Mouse (Mus musculus): ENCODE results near the gene Cdh4. TPM values are rescaled to one million over a fixed set of nuclear protein-coding genes. Genes with fewer than 3 reads are reported as not detected.
A peak's percentile ranks its signal among the peaks of the same experiment; 100 is the strongest.

The Cdh4 gene
- total RNA-seq, 2 experiments from 2014 or later = 12.5 to 16.1 TPM

DNA sequence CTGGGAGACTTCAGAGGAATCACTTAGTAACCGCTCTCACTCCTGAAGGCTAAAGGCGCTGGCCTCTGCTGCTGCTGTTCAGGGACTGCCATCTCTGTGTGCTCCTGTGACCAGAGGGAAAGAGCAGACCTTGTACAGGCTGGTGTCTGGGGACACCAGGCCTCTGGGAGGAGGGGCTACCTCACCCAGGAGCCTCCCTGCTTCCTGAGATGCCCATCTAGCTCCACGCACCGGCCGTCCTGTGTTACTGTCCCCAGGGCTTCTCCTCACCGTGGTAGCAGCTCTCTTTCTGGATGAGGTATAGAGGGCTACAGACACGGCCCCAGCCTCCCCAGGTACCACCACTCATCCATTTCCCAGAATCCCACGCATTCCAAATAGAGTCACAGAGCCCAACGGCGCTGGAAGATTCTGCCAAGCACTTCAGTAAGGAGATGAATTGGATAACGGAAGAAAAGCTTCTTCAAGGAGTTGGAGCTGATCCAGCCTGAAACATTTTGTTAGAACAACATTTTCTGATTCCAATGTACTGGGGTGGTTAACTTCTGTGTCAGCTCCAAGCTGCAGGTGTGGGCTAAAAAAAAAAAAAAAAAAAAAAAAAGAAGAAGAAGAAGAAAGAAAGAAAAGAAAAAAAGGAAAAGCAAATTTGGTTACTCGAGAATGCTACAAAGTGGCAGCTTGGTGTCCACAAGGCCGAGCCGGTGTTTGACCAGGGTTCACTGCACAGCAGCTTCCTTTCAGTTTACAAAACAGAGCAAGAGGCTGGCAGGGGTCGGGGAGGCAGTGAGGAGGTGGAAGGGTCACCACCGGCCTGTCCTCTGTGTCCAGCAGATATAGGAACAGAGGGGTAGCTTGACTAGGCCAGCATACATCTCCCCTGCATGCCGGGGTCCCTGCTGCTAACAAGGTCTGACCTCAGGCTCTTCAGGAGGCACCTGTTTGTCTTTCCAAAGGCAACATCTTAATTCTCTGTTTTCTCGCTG lies 279.6 kb downstream of the Cdh4 start:
- DNase-seq (ENCODE audit: low spot score in 2 of 2) = no peak

DNA sequence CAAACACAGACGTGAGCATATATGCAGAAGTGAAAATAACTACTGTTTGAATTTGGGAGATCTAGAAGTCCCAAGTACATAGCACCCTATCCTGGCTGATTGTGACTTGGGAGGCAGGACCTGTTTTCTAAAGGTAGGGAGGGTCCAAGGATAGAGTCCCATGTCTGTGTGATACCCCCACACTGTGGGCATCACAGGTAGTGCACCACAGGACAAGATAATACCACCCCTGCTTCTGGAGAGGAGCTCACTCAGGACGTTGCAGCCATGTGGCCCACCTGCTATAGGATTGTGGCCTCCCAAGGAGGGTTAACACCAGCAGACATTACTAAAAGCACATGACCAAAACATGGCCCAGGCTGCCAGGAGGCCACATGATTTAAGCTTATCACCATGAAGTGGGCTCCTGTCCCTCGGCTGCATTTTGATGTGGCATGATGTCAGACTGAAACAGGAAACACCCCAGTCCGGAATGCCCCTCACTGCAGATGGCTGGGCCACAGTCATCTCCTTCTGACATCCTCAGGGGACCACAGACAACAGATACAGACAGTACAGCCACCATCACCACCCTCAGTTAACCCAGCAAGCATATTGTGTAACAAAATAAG lies 280.6 kb downstream of the Cdh4 start:
- peak in 1 of 2 experiments; percentile 20 for DNase-seq (ENCODE audit: low spot score in 2 of 2)

DNA sequence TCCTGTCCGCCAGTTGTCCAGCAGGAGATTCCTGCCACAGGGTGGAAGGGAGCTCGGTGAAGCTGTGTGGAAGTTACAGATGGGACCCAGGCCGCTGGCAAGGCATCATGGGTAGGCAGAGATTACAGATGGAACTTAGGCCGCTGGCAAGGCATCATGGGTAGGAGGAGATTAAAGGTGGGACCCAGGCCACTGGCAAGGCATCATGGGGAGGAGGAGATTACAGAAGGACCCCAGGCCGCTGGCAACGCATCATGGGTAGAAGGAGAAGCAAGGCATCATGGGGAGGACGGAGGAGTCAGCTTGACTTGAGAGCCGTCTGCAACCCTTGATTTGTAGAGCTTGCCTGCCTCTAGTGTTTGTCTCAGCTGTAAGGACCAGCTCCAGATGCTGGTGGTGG lies 281.2 kb downstream of the Cdh4 start:
- DNase-seq (ENCODE audit: low spot score in 2 of 2) = no peak

DNA sequence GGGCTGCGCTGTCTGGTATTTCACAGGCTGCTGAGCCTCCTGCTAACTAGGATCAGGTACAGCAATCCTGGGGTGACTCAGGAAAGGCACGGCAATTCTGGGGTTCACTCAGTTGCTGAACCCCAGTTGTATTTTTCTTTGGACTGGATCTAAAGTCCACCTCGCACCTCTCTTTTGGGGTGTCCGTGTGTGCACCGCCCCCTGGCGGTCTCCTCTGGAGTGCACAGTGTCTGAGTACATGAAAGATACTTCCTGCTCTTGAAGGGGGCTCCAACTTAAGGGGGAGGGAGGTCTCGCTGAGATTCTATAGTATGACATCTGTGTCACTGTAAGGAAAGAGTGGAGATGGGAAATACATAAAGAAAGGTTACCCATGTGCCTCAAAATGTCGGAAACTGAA lies 286.8 kb downstream of the Cdh4 start:
- DNase-seq (ENCODE audit: low spot score in 2 of 2) = no peak

DNA sequence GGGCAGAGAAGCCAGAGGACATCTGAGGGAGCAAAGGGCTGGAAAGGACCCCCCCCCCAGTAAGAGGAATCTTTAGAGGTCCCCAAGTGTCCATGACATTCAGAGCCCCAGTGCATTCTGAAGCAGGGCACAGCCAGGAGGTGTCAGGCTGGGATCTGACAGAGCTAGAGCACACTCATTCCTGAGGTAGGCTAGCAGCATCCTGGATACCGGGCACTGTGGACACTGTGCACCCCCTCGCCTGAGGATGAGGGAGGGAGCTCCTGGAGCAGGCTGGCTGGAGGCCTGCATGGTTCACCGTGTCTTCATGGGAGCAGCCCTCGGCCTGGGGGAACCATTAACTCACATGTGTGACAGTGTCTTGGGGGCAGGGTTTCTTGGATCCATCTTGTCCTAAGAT lies 287.6 kb downstream of the Cdh4 start:
- no peak for DNase-seq (ENCODE audit: low spot score in 2 of 2)

DNA sequence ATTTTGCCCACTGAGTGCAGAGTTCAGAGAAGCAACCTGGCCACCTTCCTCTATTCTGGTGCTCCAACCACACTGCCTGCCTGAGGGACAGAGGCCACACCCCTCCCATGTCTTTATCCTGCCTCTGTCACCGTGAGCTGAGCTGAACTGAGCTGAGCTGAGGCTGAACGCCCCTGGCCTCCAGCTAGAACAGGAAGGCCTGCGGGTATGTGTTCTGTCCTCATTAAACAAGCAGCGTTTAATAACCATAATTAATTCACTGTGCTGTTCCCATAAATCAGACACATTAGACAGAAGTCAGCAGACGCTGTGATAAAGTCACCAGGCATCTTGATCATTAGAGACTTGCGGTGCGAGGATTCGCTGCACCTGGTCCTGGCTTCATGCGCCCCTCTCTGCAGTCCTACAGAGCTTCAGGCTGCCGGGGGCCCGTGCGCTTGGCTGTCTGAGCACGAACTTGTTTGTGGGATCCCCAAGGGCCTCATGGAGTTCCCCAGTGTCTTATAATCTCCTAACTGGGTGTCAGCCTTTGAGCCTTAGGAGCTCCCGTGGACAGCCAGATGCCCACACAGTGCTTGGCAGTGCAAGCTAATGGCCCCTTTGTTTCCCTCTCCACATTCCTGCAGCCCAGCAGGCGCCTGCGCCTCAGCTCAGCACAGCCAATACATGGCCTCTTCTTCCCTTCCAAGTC lies 291.1 kb downstream of the Cdh4 start:
- no peak for DNase-seq (ENCODE audit: low spot score in 2 of 2)

DNA sequence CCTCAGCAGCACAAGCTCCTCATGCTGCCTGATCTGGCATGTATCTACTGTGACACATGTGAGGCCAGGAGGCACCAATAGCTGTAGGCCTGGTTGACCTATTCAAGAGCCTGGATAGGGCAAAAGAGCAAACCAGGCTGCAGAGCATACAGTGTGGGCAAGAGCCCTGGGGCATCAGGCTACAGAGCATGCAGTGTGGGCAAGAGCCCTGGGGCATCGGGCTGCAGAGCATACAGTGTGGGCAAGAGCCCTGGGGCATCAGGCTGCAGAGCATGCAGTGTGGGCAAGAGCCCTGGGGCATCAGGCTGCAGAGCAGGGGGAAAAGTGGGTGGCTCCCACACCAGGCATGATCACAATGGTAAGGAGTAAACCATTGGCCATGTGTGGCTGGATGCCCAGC lies 300.2 kb downstream of the Cdh4 start:
- DNase-seq (ENCODE audit: low spot score in 2 of 2) = no peak

DNA sequence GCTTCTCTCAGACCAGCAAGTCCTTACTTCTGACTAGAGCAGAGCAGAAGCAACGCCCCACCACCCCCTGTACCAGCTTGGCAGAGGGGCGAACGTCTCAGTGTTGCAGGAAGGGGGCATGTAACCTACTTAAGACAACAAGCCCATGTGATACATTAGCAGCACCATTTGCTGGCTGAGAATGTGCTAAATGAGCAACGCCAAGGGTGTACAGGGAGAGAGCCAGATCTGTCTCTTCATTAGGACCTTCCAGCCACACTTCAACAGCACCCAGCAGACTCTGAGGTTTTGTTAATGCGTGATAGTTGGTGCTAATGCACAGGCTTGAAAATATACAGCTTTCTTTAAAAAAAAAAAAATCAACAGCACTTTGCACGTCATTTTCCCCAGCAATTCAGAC lies 300.6 kb downstream of the Cdh4 start:
- no peak for DNase-seq (ENCODE audit: low spot score in 2 of 2)

DNA sequence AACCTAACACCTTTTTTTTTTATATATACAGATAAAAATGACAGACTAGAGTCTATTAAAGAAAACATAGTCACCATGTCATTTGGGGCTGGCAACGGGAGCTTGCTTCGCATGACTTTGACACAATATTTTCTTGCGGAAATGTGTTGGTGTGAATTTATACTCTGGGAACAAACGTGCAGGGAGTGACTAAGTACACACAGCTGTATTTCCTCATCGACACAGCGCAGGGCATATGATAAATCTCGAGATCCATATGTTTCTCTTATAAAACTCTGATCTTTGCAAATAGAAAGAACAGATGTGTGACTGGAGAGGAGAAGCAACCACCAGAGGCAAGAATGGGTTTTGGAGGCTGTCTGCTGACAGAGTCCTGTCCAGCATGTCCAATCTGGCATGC lies 304.3 kb downstream of the Cdh4 start:
- DNase-seq (ENCODE audit: low spot score in 2 of 2) = no peak

DNA sequence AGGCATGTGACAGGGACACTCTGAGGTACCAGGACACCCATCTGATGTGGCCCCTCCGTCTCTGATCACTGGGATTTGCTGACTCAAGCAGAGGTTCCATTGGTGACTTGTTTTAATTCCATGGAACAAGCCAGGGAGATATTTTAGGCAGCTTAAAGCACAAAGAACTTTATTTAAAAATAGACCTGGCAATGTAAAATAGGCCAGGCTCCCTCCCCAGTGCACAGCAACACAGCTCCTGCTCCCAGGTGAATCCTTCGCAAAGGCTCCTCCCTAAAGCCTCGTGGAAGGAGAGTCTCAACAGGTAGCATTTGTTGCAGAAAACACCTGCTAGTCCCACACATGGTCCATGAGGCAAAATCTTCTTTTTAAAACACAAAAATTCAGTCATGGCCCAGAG lies 307.2 kb downstream of the Cdh4 start:
- DNase-seq (ENCODE audit: low spot score in 2 of 2) = no peak

DNA sequence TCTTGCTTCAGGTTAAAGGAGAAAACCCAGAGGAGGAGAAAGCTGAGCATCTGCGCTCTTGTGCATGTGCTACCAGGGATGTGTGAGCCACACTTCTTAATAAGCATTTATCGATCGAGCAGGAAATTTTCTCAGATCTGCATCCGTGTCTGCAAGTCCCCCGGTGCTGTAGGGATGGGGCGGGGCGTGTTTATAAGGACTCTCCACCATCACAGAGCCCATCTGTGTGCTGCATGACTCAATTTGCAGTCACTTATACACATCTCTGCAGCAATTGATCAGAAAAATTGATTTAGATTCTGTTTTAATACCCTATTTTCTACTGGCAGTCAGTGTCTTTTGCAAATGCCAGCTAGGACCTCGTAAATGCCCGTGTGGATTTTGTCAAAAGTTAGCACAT lies 311.6 kb downstream of the Cdh4 start:
- DNase-seq (ENCODE audit: low spot score in 2 of 2) = no peak

DNA sequence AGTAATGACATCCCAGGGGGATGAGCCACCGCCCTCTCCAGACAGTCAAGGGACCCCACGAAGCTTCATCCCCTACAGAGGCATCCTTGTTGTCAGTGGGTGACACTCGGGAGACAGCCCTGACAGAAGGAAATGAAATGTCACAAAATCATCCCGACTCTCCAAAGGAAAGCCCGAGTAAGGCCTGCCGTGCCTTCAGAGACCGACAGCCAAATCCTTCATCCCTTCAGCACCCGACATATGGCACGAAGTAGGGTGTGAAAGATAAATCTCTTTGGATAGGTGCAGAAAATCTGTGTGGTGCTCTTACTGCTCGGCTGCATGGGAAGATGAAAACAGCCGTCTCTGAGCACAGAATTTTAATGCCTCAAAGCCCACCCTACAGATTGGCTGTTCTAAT lies 312.5 kb downstream of the Cdh4 start:
- no peak for DNase-seq (ENCODE audit: low spot score in 2 of 2)

DNA sequence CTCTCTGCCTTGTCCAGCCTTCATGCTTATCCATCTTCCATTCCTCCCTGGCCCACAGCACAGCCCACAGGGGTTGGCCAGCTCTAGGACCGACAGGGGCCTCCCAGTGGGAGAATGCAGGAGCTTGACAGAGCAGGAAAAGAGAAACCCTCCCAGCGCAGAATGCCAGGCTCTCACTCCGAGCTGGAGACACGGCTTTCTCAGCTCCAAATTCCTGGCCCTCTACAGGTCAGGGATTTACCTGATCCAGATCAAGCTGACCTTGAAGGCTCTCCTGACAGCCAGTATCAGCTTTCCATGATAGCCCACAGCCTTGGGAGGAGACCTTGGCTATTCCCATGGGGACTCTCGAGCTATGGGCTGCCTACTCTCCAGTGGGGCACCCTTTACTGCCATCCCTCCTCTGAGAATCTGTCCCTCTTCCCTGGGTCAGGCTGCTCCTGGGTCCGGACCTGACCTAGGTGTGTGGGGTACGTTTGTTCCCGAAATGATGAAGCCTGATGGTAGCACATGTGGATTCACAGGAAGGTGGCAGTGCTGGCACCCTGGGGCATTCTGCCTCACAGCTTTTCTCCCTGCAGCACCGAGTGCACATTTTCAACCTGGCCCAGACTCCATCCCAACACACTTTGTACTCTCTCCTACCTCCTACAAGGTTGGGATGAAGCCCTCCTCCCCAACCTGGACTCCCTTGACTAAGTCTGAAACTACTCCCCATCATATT lies 319.6 kb downstream of the Cdh4 start:
- no peak for DNase-seq (ENCODE audit: low spot score in 2 of 2)

DNA sequence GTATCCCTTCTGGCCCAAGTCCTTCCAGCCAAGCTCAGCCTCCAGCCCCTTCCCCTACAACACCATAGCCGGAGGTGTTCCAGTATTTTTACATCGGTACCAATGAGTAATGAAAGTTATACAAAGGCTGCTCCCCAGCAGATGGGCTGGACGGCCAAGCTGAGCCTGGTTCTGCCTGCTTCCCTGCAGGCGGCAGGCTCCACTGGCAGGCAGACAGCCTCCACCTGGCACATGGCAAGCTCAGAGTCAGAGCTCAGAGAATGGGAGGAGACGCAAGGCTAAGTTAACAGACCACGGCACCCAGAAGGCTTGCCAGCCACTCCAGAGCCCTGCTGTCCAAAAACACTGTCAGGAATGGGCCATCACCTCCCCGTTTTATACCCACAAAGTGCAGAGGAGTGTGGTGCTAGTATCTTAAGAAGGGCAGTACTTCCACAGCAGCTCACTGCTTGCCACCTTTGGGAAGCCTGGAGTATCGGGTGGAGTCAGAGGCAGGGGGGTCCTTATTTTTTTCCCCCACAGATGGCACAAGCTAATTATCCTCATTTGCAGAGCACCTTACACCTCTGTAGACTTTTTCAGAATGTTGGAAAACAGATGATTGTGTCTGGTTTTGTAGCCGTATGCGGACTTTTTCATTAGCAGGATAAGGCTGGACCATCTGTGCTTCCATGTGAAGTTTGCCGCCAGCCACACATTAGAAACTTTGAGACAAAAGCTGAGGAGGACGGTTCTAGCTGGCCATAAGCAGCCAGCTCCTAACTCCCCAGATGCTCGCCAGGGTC lies 320.5 kb downstream of the Cdh4 start:
- peak; percentile 38 to 70 for DNase-seq (ENCODE audit: low spot score in 2 of 2)

DNA sequence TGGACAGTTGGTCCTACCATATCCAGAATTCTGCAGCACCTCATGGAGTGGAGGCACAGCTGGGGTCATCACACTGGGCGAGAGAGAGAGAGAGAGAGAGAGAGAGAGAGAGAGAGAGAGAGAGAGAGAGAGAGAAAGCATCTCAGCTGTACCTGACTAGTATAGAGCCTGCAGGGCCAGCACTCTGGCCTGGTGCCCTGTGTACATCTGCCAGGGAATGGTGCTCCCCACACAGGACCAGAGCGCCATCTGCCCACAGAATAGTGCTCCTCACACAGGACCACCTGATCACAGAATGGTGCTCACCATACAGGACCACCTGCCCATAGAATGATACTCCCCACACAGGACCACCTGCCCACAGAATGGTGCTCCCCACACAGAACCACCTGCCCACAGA lies 322.2 kb downstream of the Cdh4 start:
- no peak for DNase-seq (ENCODE audit: low spot score in 2 of 2)

DNA sequence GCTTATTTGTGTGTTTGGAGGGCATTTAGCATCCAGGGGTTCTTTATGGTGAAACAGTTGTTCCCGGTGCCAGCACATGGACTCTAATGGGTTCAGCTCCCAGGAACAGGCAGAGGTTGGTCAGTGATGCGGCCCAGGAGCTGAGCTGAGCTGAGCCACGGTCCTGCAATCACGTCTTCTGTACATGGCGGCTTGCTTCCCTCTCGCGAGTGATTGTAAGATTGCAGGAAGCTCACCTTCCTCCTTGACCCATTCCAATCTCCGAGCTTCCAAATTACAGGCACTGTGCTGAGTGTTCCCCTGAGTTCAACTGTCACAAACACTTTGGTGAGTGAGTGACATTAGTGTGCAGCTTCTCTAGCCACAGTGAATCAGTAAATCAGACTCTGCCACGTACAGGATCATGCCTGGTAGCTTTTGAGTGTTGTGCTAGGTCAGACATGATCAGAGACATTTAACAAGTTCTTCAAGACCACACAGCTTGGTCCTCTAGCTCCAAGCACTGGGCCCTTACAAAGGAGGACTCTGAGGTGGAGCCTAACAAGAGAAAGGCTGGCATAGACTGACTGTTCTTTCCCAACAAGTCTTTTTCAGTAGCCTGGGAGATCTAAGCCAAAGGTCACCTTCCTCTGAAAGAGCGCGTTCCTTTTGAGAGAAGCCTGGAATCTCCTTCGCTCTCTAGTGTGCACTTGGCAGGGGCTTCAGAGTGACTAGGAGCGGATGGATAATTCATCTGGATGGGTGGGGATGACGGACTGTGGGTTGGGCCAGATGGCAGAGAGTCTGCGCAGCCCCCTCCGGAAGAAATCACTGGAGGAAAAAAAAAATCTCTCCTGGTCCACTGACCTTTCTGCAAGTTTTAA lies 324.7 kb downstream of the Cdh4 start:
- no peak for DNase-seq (ENCODE audit: low spot score in 2 of 2)

DNA sequence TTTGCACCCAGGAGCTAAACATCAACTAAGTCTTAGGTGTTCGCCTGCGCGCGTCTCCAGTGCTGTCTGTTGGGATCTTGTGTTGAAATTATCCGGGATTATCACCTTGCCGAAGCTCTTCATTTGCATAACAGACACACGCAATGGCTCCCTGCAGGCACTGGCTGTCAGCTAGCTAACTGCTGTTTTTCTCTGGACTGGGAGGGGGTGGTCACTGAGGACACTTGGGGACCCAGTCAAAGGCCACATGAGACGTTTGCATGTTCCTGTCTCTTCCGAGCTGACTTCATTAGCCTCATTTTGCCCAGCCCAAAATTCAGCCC lies 325.3 kb downstream of the Cdh4 start:
- no peak for DNase-seq (ENCODE audit: low spot score in 2 of 2)

DNA sequence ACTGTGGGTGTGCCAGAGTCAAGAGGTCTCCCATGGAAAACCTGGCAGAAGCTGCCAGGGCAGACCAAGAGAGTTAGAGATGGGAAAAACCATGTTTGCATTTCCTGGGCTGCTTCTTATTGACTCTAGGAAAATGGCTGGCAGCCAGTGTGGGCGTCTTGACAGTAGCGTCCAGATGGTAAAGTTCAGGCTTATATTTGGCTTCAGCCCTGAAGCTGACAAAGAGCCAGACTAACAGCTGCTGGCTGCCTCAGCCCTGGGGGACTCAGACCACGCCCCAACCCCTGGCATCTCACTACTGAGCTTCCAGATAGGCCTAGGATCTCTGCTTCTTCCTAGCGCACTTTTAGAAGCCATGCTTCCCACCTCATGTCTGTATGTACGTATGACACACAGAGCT lies 326.9 kb downstream of the Cdh4 start:
- DNase-seq (ENCODE audit: low spot score in 2 of 2) = no peak

DNA sequence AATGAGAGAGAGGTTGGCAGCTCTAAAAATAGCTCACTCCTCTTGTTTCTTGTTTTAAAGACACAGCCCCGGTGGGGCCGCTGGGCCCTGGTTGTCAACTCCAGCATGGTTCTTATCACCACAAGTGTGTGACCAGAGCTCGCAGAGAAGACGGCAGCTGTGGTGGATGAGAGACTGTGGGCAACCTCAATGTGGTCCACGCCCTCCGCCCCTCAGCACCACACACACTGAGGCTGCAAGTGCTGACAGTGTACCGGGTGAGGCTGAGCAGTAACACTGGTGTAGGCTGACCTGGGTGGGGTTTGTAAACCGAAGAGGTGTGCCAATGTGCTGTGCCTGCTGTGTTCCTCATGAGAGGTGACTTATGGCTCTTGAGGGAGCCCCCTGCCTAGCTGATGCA lies 327.7 kb downstream of the Cdh4 start:
- DNase-seq (ENCODE audit: low spot score in 2 of 2) = no peak

Measured in layer of hippocampus, postnatal 14 days (tissue).